Mouse (Mus musculus) bone marrow, adult 2 months (tissue): ENCODE data around the gene Ahcyl2.

ENCODE experiments used
- CTCF ChIP-seq: fragments of 200-500 bp; IDR thresholded peaks from 2 replicates; pipeline ENCODE4 v1.5.1; 2011; ENCODE audit warnings: low read length, control low read depth; ENCODE audit not compliant: control insufficient read depth, insufficient read depth
- POLR2A ChIP-seq: fragments of 200-500 bp; IDR thresholded peaks from 2 replicates; pipeline ENCODE4 v1.6.1; 2011; ENCODE audit warnings: low read depth, mild to moderate bottlenecking, control low read depth, low read length, borderline replicate concordance; ENCODE audit not compliant: control insufficient read depth

DNA sequence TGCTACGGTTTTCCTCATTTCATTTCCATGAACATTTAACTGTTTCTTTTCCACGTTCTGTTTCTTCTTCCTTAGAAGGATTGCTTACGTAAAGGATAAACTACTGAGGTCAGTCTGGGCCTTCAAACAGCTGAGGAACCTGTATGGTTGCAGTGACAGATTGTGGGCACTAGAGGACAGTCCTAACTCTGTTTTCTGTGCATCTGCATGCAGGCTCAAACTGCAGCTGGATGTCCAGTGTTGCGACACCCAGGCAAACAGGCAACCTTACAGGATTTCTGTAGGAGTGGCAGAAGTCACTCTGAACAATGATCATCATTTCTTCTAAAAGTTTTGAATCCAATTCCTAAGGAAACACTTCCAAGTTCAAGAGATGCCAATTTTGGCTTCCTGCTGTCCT, 5.3 kb upstream of the Ahcyl2 start:
- TF ChIP-seq POLR2A, result no peak
- TF ChIP-seq CTCF, result peak; percentile 44
